Mouse (Mus musculus) stomach, postnatal 0 days (tissue): ENCODE results near the gene Lingo2. TPM values are rescaled to one million over a fixed set of nuclear protein-coding genes. Genes with fewer than 3 reads are reported as not detected.

ENCODE experiments used
- ATAC-seq: fragments of 200-750 bp; cut with Nextera tagmentation; 2 replicates; pipeline ENCODE4 v1.8.0; 2017; ENCODE audit not compliant: low FRiP score, low TSS enrichment
- DNase-seq: peaks from one replicate; pipeline ENCODE4 v3.0.0-alpha.2; 2016; ENCODE audit warnings: low spot score
- H3K27ac ChIP-seq: fragments of 300-500 bp; sonication (generic); replicated peaks from 2 replicates; pipeline ENCODE4 v1.5.1; 2014; ENCODE audit warnings: mild to moderate bottlenecking, control low read depth
- H3K27me3 ChIP-seq: fragments of 300-500 bp; sonication (generic); 2 replicates; pipeline ENCODE4 v1.6.1; 2014; ENCODE audit warnings: low read length; ENCODE audit not compliant: control insufficient read depth, insufficient read depth
- H3K36me3 ChIP-seq: fragments of 300-500 bp; sonication (generic); 2 replicates; pipeline ENCODE4 v1.6.1; 2014; ENCODE audit warnings: low read length, mixed read lengths; ENCODE audit not compliant: control insufficient read depth, insufficient read depth
- H3K4me1 ChIP-seq: fragments of 300-500 bp; sonication (generic); replicated peaks from 2 replicates; pipeline ENCODE4 v1.6.1; 2014; ENCODE audit warnings: antibody characterized with exemption; ENCODE audit not compliant: control insufficient read depth, insufficient read depth
- H3K4me2 ChIP-seq: fragments of 300-500 bp; sonication (generic); replicated peaks from 2 replicates; pipeline ENCODE4 v1.6.1; 2014; ENCODE audit warnings: low read depth, mild to moderate bottlenecking, control low read depth, moderate library complexity
- H3K4me3 ChIP-seq: fragments of 300-500 bp; sonication (generic); 2 replicates; pipeline ENCODE4 v1.5.1; 2014; ENCODE audit warnings: low read depth, low read length, control low read depth
- H3K9ac ChIP-seq: fragments of 300-500 bp; sonication (generic); 2 replicates; pipeline ENCODE4 v1.6.1; 2014; ENCODE audit warnings: mild to moderate bottlenecking, low read length, control low read depth, mixed read lengths
- H3K9me3 ChIP-seq: fragments of 300-500 bp; sonication (generic); 2 replicates; pipeline ENCODE4 v1.6.1; 2016; ENCODE audit warnings: low read length; ENCODE audit not compliant: control insufficient read depth
- CTCF ChIP-seq: IDR thresholded peaks from 2 replicates; pipeline ENCODE4 v1.5.1; 2016; ENCODE audit warnings: antibody characterized with exemption, low read depth, mild to moderate bottlenecking, moderate library complexity
- EP300 ChIP-seq: optimal IDR thresholded peaks from 2 replicates; pipeline ENCODE3; 2016; ENCODE audit warnings: antibody characterized with exemption
- WGBS: fragments of 180-500 bp; shearing (Covaris S2); extraction: QIAGEN DNeasy Blood & Tissue Kit; methylation state at CpG from one replicate; pipeline ENCODE4 v1.1.7; 2014; 5-methylcytosine and 5-hydroxymethylcytosine counted together
- polyA plus RNA-seq: library from polyadenylated mRNA; unstranded; fragments of >200 nt; fragmentation: Nextera tagmentation; extraction: Ambion mirVana; gene quantifications from 2 replicates; pipeline ENCODE4 v1.2.1, GENCODE M21; 2015

Gene Lingo2
- polyA plus RNA-seq, 1 experiment from 2014 or later: 0.50 TPM

GRCm38 (mm10) chr4:36950021-36950751 lies 1.4 kb downstream of the Lingo2 start:
- peak; percentile 68 for DNase-seq
- WGBS: 2% methylated on average over 41 of the region's 43 CpGs
- Histone ChIP-seq H3K9ac (no peak overlapping the region), H3K36me3 (no peaks in the 10 kb centered on the region), H3K4me1 (no peaks in the 10 kb centered on the region; the same call in 1 of the 2 replicates), H3K4me2 (peak overlapping the region; percentile 84), H3K27ac (no peak overlapping the region), H3K27me3 (peaks cover 10% of the 10 kb centered on the region; the same call in 1 of the 2 replicates), H3K4me3 (peak overlapping the region; percentile 48), H3K9me3 (no peaks in the 10 kb centered on the region)
- peak; percentile 83 for ATAC-seq
- TF ChIP-seq CTCF (peak; percentile 79), EP300 (no peak)

GRCm38 (mm10) chr4:36890810-36891209 lies 60.7 kb downstream of the Lingo2 start:
- Histone ChIP-seq H3K27me3 (no peaks in the 10 kb centered on the region), H3K4me3 (no peak overlapping the region), H3K27ac (no peak overlapping the region), H3K9me3 (no peaks in the 10 kb centered on the region), H3K36me3 (no peaks in the 10 kb centered on the region), H3K4me2 (no peak overlapping the region), H3K9ac (no peak overlapping the region), H3K4me1 (no peaks in the 10 kb centered on the region)
- WGBS: 60% methylated on average over 1 of the region's 1 CpGs
- TF ChIP-seq EP300 (no peak), CTCF (no peak)
- DNase-seq: no peak
- no peak for ATAC-seq

- H3K9me3 ChIP-seq: no peaks in the 10 kb centered on the region
- H3K27ac ChIP-seq: no peak overlapping the region
- H3K4me3 ChIP-seq: no peak overlapping the region
- TF ChIP-seq EP300 (no peak), CTCF (no peak)
- no peak overlapping the region for H3K4me2 ChIP-seq
- no peak overlapping the region for H3K9ac ChIP-seq
- H3K36me3 ChIP-seq: no peaks in the 10 kb centered on the region
- no peaks in the 10 kb centered on the region for H3K4me1 ChIP-seq
- H3K27me3 ChIP-seq: no peaks in the 10 kb centered on the region
- DNase-seq: no peak
- no peak for ATAC-seq
- WGBS: 71% methylated on average over 3 of the region's 3 CpGs
These were observed 61.2 kb downstream of the Lingo2 start for GRCm38 (mm10) chr4:36890365-36890764.

GRCm38 (mm10) chr4:36874781-36875180 lies 76.8 kb downstream of the Lingo2 start:
- H3K9me3 ChIP-seq: no peaks in the 10 kb centered on the region
- no peak overlapping the region for H3K4me2 ChIP-seq
- no peak for ATAC-seq
- H3K36me3 ChIP-seq: no peaks in the 10 kb centered on the region
- no peaks in the 10 kb centered on the region for H3K4me1 ChIP-seq
- no peak overlapping the region for H3K4me3 ChIP-seq
- no peaks in the 10 kb centered on the region for H3K27me3 ChIP-seq
- no peak overlapping the region for H3K27ac ChIP-seq
- H3K9ac ChIP-seq: no peak overlapping the region
- TF ChIP-seq EP300 (no peak), CTCF (no peak)
- DNase-seq: no peak

- TF ChIP-seq CTCF (no peak), EP300 (no peak)
- Histone ChIP-seq H3K27me3 (no peaks in the 10 kb centered on the region), H3K4me3 (no peak overlapping the region), H3K27ac (no peak overlapping the region), H3K36me3 (no peaks in the 10 kb centered on the region), H3K9me3 (no peaks in the 10 kb centered on the region), H3K4me1 (no peaks in the 10 kb centered on the region), H3K4me2 (no peak overlapping the region), H3K9ac (no peak overlapping the region)
- DNase-seq (no peak), ATAC-seq (no peak)
These were observed 126.6 kb downstream of the Lingo2 start for GRCm38 (mm10) chr4:36824982-36825381.

- no peaks in the 10 kb centered on the region for H3K9me3 ChIP-seq
- no peak overlapping the region for H3K9ac ChIP-seq
- no peak overlapping the region for H3K4me3 ChIP-seq
- H3K4me1 ChIP-seq: no peaks in the 10 kb centered on the region
- ATAC-seq (no peak), DNase-seq (no peak)
- no peak overlapping the region for H3K27ac ChIP-seq
- no peaks in the 10 kb centered on the region for H3K27me3 ChIP-seq
- H3K36me3 ChIP-seq: no peaks in the 10 kb centered on the region
- H3K4me2 ChIP-seq: no peak overlapping the region
- TF ChIP-seq CTCF (no peak), EP300 (no peak)
These were observed 129.6 kb downstream of the Lingo2 start for GRCm38 (mm10) chr4:36821914-36822313.
